Comparison of ENCODE assay signal across 8 mouse cellular contexts in genomic region chr7:127588901-127589300, GRCm38 (mm10). TPM values are rescaled to one million over a fixed set of nuclear protein-coding genes. Genes with fewer than 3 reads are reported as not detected.
DNase-seq lines count a peak whose midpoint lies in the region; ATAC-seq and TF ChIP-seq lines count a peak whose summit lies in the region.

No protein-coding gene starts in this region.

- DNase-seq in heart, postnatal 36 days, result no peak
- no peak for DNase-seq in CH12.LX (ENCODE audit: extremely low read depth)
- no peak for DNase-seq in left cerebral cortex, adult 18-20 months (ENCODE audit: low spot score in 2 of 2)
- DNase-seq in left cerebral cortex, adult 8-10 months (ENCODE audit: low spot score in 2 of 2), result no peak
- DNase-seq in frontal cortex, postnatal 14 days (ENCODE audit: low spot score in 2 of 2), result no peak

- peak overlapping the region; percentile 93 for H3K4me3 ChIP-seq in heart, embryonic 12.5 days
- peak overlapping the region; percentile 86 to 97 (median 87) for H3K4me3 ChIP-seq in CH12.LX (replicated peaks in 1 of 3; ENCODE audit: low read depth in 2 of 3, low read length in 2 of 3, poor library complexity in 1 of 3)
- H3K4me3 ChIP-seq in forebrain, embryonic 13.5 days, result peak overlapping the region; percentile 91
- H3K4me3 ChIP-seq in liver, embryonic 15.5 days (replicated peaks), result peak overlapping the region; percentile 89

- H3K9me3 ChIP-seq in heart, embryonic 12.5 days (replicated peaks), result no peaks in the 10 kb centered on the region
- H3K9me3 ChIP-seq in CH12.LX (replicated peaks; ENCODE audit: low read length), result no peaks in the 10 kb centered on the region
- no peaks in the 10 kb centered on the region for H3K9me3 ChIP-seq in forebrain, embryonic 13.5 days (replicated peaks)
- no peaks in the 10 kb centered on the region for H3K9me3 ChIP-seq in liver, embryonic 15.5 days (replicated peaks)

- TF ChIP-seq CTCF in CH12.LX (conservative IDR thresholded peaks at IDR 0.05 in 1 of 2, IDR thresholded peaks at IDR 0.05 in 1 of 2; ENCODE audit: low read depth in 2 of 2, low read length in 2 of 2), result no peak

- peaks cover 59% of the 10 kb centered on the region for H3K36me3 ChIP-seq in heart, embryonic 12.5 days
- peaks cover 47 to 68% of the 10 kb centered on the region in 2 experiments for H3K36me3 ChIP-seq in CH12.LX (replicated peaks in 1 of 2; ENCODE audit: control insufficient read depth in 1 of 2, insufficient read depth in 1 of 2, low read length in 1 of 2)
- peaks cover 63% of the 10 kb centered on the region for H3K36me3 ChIP-seq in forebrain, embryonic 13.5 days (ENCODE audit: poor library complexity, severe bottlenecking)
- peaks cover 55% of the 10 kb centered on the region for H3K36me3 ChIP-seq in liver, embryonic 15.5 days (replicated peaks)

- TF ChIP-seq EP300 in CH12.LX (IDR thresholded peaks at IDR 0.05; ENCODE audit: low read length), result no peak

- dilution Hi-C loops in CH12.LX (cut with MboI; ENCODE audit: extremely low pct_ligation_motif_present, extremely low pct_unique_long_range_greater_than_20kb, low sequenced_read_pairs), result no loop called here

- in situ Hi-C loops in CH12.LX (cut with MboI; ENCODE audit: low pct_ligation_motif_present, low pct_unique_long_range_greater_than_20kb, low sequenced_read_pairs), result no loop called here

- no peaks in the 10 kb centered on the region for H3K27me3 ChIP-seq in heart, embryonic 12.5 days (replicated peaks)
- H3K27me3 ChIP-seq in CH12.LX (replicated peaks), result no peaks in the 10 kb centered on the region
- H3K27me3 ChIP-seq in forebrain, embryonic 13.5 days, result no peaks in the 10 kb centered on the region
- H3K27me3 ChIP-seq in liver, embryonic 15.5 days, result no peaks in the 10 kb centered on the region

- intact Hi-C loops in heart, postnatal 36 days (cut with DNase I), result loop anchor here (5.0 kb wide), 1 partner anchor 178 kb away; the partner anchor contains the start of gene Orai3

- no peak for TF ChIP-seq POLR2A in CH12.LX (IDR thresholded peaks at IDR 0.05; ENCODE audit: low read depth, low read length)

- H3K4me1 ChIP-seq in heart, embryonic 12.5 days (replicated peaks), result peaks cover 17% of the 10 kb centered on the region
- peaks cover 7 to 55% of the 10 kb centered on the region in 2 experiments; a peak in 3 of 4 replicates for H3K4me1 ChIP-seq in CH12.LX (ENCODE audit: control insufficient read depth in 1 of 2, insufficient read depth in 2 of 2)
- peaks cover 21% of the 10 kb centered on the region for H3K4me1 ChIP-seq in forebrain, embryonic 13.5 days
- peaks cover 51% of the 10 kb centered on the region for H3K4me1 ChIP-seq in liver, embryonic 15.5 days (replicated peaks)

- 4% methylated on average over 29 of the region's 29 CpGs for WGBS in heart, embryonic 12.5 days
- WGBS in forebrain, embryonic 13.5 days, result 5% methylated on average over 29 of the region's 29 CpGs
- WGBS in liver, embryonic 15.5 days (ENCODE audit: insufficient replicate concordance), result 3% methylated on average over 29 of the region's 29 CpGs

- H3K4me2 ChIP-seq in heart, embryonic 12.5 days, result peak overlapping the region; percentile 92
- H3K4me2 ChIP-seq in CH12.LX (ENCODE audit: insufficient read depth, low read depth, poor library complexity, severe bottlenecking), result peak overlapping the region; percentile 34
- peak overlapping the region; percentile 82 for H3K4me2 ChIP-seq in forebrain, embryonic 13.5 days
- H3K4me2 ChIP-seq in liver, embryonic 15.5 days, result peak overlapping the region; percentile 98

- peak overlapping the region; percentile 36 for H3K27ac ChIP-seq in heart, embryonic 12.5 days (ENCODE audit: poor library complexity, severe bottlenecking)
- no peak overlapping the region for H3K27ac ChIP-seq in CH12.LX (ENCODE audit: insufficient read depth, low read depth)
- H3K27ac ChIP-seq in forebrain, embryonic 13.5 days, result peak overlapping the region; percentile 35; the same call in 1 of the 2 replicates
- H3K27ac ChIP-seq in liver, embryonic 15.5 days (replicated peaks), result peak overlapping the region; percentile 85

- TF ChIP-seq RAD21 in CH12.LX (IDR thresholded peaks at IDR 0.05; ENCODE audit: low read depth, low read length), result no peak

- ATAC-seq in heart, embryonic 12.5 days (ENCODE audit: insufficient number of reproducible peaks, low FRiP score), result no peak
- no peak for ATAC-seq in forebrain, embryonic 13.5 days
- peak; percentile 11 for ATAC-seq in liver, embryonic 15.5 days (ENCODE audit: insufficient read depth)

- H3K9ac ChIP-seq in heart, embryonic 12.5 days, result peak overlapping the region; percentile 91
- peak overlapping the region; percentile 86 for H3K9ac ChIP-seq in CH12.LX (ENCODE audit: insufficient read depth, low read depth)
- H3K9ac ChIP-seq in forebrain, embryonic 13.5 days, result peak overlapping the region; percentile 86
- peak overlapping the region; percentile 87 for H3K9ac ChIP-seq in liver, embryonic 15.5 days

- H3K79me2 ChIP-seq in CH12.LX (replicated peaks; ENCODE audit: control insufficient read depth, extremely low read depth, insufficient read depth, poor library complexity, severe bottlenecking), result peaks cover 13% of the 10 kb centered on the region

TF ChIP-seq in CH12.LX, 34 proteins besides CTCF, POLR2A, EP300 and RAD21:
- no peak for TF ChIP-seq POLR2AphosphoS2 (IDR thresholded peaks at IDR 0.05; ENCODE audit: low read depth, low read length)
- no peak for TF ChIP-seq PAX5 (IDR thresholded peaks at IDR 0.05; ENCODE audit: low read length)
- TF ChIP-seq NELFE (IDR thresholded peaks at IDR 0.05; ENCODE audit: low read depth, low read length), result no peak
- no peak for TF ChIP-seq TBP (conservative IDR thresholded peaks at IDR 0.05; ENCODE audit: low read depth, low read length)
- TF ChIP-seq MXI1 (IDR thresholded peaks at IDR 0.05; ENCODE audit: low read depth, low read length), result no peak
- TF ChIP-seq CHD1 (IDR thresholded peaks at IDR 0.05; ENCODE audit: low read depth, low read length), result no peak
- no peak for TF ChIP-seq JUND (conservative IDR thresholded peaks at IDR 0.05; ENCODE audit: low read depth, low read length)
- no peak for TF ChIP-seq MAFK (IDR thresholded peaks at IDR 0.05; ENCODE audit: insufficient replicate concordance, low read length)

RNA-seq across cellular contexts. Expression of gene Rnf40, which starts 0.3 kb away (rescaled TPM):
- polyA plus RNA-seq in heart, embryonic 12.5 days (2016; fragmentation: Nextera tagmentation; extraction: Ambion mirVana), result 38.8 and 40.0 TPM in 2 replicates
- total RNA-seq in heart, postnatal 36 days (2021), result 10 to 100 TPM; 42.3 to 43.1 TPM
- 48.6 and 50.9 TPM in 2 replicates for total RNA-seq in CH12.LX (2012; rRNA removed)
- total RNA-seq in CH12.LX (2014; rRNA removed), result 39.3 and 40.6 TPM in 2 replicates
- 73.0 and 95.2 TPM in 2 replicates for polyA plus RNA-seq in CH12.LX (2012; ENCODE audit: insufficient read length, low read depth)
- 43.1 and 51.9 TPM in 2 replicates for polyA plus RNA-seq in forebrain, embryonic 13.5 days (2015; fragmentation: Nextera tagmentation; extraction: Ambion mirVana)
- 18.3 and 19.5 TPM in 2 replicates for polyA plus RNA-seq in liver, embryonic 15.5 days (2015; fragmentation: Nextera tagmentation; extraction: Ambion mirVana)
- 10 to 100 TPM; 63.6 to 73.4 TPM for total RNA-seq in left cerebral cortex, adult 18-20 months (2021)
- 10 to 100 TPM; 57.1 to 68.5 (median 67.5) TPM for total RNA-seq in left cerebral cortex, adult 8-10 months (2022)

RNA-seq across cellular contexts. Expression of gene Ccdc189, which starts 0.5 kb away (rescaled TPM):
- 8.7 and 9.8 TPM in 2 replicates for polyA plus RNA-seq in heart, embryonic 12.5 days (2016; fragmentation: Nextera tagmentation; extraction: Ambion mirVana)
- 10 to 100 TPM; 10.4 to 12.1 TPM for total RNA-seq in heart, postnatal 36 days (2021)
- 2.2 and 2.9 TPM in 2 replicates for total RNA-seq in CH12.LX (2012; rRNA removed)
- total RNA-seq in CH12.LX (2014; rRNA removed), result 2.2 and 2.9 TPM in 2 replicates
- polyA plus RNA-seq in CH12.LX (2012; ENCODE audit: insufficient read length, low read depth), result 2.0 and 2.1 TPM in 2 replicates
- polyA plus RNA-seq in forebrain, embryonic 13.5 days (2015; fragmentation: Nextera tagmentation; extraction: Ambion mirVana), result 13.8 and 15.6 TPM in 2 replicates
- polyA plus RNA-seq in liver, embryonic 15.5 days (2015; fragmentation: Nextera tagmentation; extraction: Ambion mirVana), result 6.4 and 8.3 TPM in 2 replicates
- 1 to 10 TPM; 7.5 to 8.9 TPM for total RNA-seq in left cerebral cortex, adult 18-20 months (2021)
- total RNA-seq in left cerebral cortex, adult 8-10 months (2022), result 10 to 100 TPM in 2 of 4 experiments, 1 to 10 TPM in 2; 7.4 to 10.5 (median 10.0) TPM

RNA-seq across cellular contexts. Expression of gene Phkg2, which starts 15.8 kb away (rescaled TPM):
- 34.1 and 35.9 TPM in 2 replicates for polyA plus RNA-seq in heart, embryonic 12.5 days (2016; fragmentation: Nextera tagmentation; extraction: Ambion mirVana)
- total RNA-seq in heart, postnatal 36 days (2021), result 10 to 100 TPM; 17.7 to 19.0 TPM
- total RNA-seq in CH12.LX (2012; rRNA removed), result 23.3 and 25.5 TPM in 2 replicates
- 33.1 and 34.7 TPM in 2 replicates for total RNA-seq in CH12.LX (2014; rRNA removed)
- polyA plus RNA-seq in CH12.LX (2012; ENCODE audit: insufficient read length, low read depth), result 65.0 and 67.2 TPM in 2 replicates
- 58.6 and 63.4 TPM in 2 replicates for polyA plus RNA-seq in forebrain, embryonic 13.5 days (2015; fragmentation: Nextera tagmentation; extraction: Ambion mirVana)
- 20.0 and 24.6 TPM in 2 replicates for polyA plus RNA-seq in liver, embryonic 15.5 days (2015; fragmentation: Nextera tagmentation; extraction: Ambion mirVana)
- 10 to 100 TPM; 70.6 to 81.2 TPM for total RNA-seq in left cerebral cortex, adult 18-20 months (2021)
- 10 to 100 TPM; 74.2 to 85.4 (median 81.9) TPM for total RNA-seq in left cerebral cortex, adult 8-10 months (2022)

RNA-seq across cellular contexts. Expression of gene Zfp629, which starts 26.7 kb away (rescaled TPM):
- 12.7 and 13.7 TPM in 2 replicates for polyA plus RNA-seq in heart, embryonic 12.5 days (2016; fragmentation: Nextera tagmentation; extraction: Ambion mirVana)
- total RNA-seq in heart, postnatal 36 days (2021), result 10 to 100 TPM; 18.1 to 22.4 TPM
- total RNA-seq in CH12.LX (2012; rRNA removed), result 2.4 and 3.2 TPM in 2 replicates
- total RNA-seq in CH12.LX (2014; rRNA removed), result 0.38 and 0.59 TPM in 2 replicates
- polyA plus RNA-seq in CH12.LX (2012; ENCODE audit: insufficient read length, low read depth), result 0.48 and 0.94 TPM in 2 replicates
- 18.6 and 22.0 TPM in 2 replicates for polyA plus RNA-seq in forebrain, embryonic 13.5 days (2015; fragmentation: Nextera tagmentation; extraction: Ambion mirVana)
- polyA plus RNA-seq in liver, embryonic 15.5 days (2015; fragmentation: Nextera tagmentation; extraction: Ambion mirVana), result 1.2 and 1.6 TPM in 2 replicates
- total RNA-seq in left cerebral cortex, adult 18-20 months (2021), result 10 to 100 TPM; 23.1 to 24.0 TPM
- total RNA-seq in left cerebral cortex, adult 8-10 months (2022), result 10 to 100 TPM; 19.3 to 29.3 (median 21.9) TPM

RNA-seq across cellular contexts. Expression of gene Tmem265, which starts 27.7 kb away (rescaled TPM):
- polyA plus RNA-seq in heart, embryonic 12.5 days (2016; fragmentation: Nextera tagmentation; extraction: Ambion mirVana), result 1.4 and 3.1 TPM in 2 replicates
- not detected for total RNA-seq in heart, postnatal 36 days (2021)
- total RNA-seq in CH12.LX (2012; rRNA removed) (0.93 TPM in 1 of 2 replicates, not detected in the other), CH12.LX (2014; rRNA removed) (2.3 and 3.0 TPM in 2 replicates)
- not detected in 2 replicates for polyA plus RNA-seq in CH12.LX (2012; ENCODE audit: insufficient read length, low read depth)
- 5.0 and 5.7 TPM in 2 replicates for polyA plus RNA-seq in forebrain, embryonic 13.5 days (2015; fragmentation: Nextera tagmentation; extraction: Ambion mirVana)
- polyA plus RNA-seq in liver, embryonic 15.5 days (2015; fragmentation: Nextera tagmentation; extraction: Ambion mirVana), result 2.6 and 2.7 TPM in 2 replicates
- 1 to 10 TPM in 1 of 2 experiments, not detected in 1; 1.0 TPM for total RNA-seq in left cerebral cortex, adult 18-20 months (2021)
- total RNA-seq in left cerebral cortex, adult 8-10 months (2022), result 1 to 10 TPM in 2 of 4 experiments, under 1 TPM in 1, not detected in 1; 1.00 to 1.3 (median 1.0) TPM

Comparison
In these comparisons a context has a peak if more than half of its experiments do, and no peak if none do; other contexts are left out.
1. H3K4me2 ChIP-seq: peak in every context shown above with its lines; median percentile 98 in liver, embryonic 15.5 days; 92 in heart, embryonic 12.5 days; 82 in forebrain, embryonic 13.5 days; 34 in CH12.LX.